Mouse (Mus musculus) MEL (cell line): ENCODE results near the gene Cbln3. TPM values are rescaled to one million over a fixed set of nuclear protein-coding genes. Genes with fewer than 3 reads are reported as not detected.

Source experiments
- DNase-seq: peaks from one replicate; pipeline ENCODE4 v3.0.0; 2011; ENCODE audit warnings: low read depth, low spot score
- H3K27ac ChIP-seq: 2 replicates; pipeline ENCODE4 v1.5.1; 2012; ENCODE audit warnings: low read depth, mild to moderate bottlenecking, control low read depth, low read length, moderate library complexity; ENCODE audit not compliant: control insufficient read depth
- H3K27me3 ChIP-seq, 2 experiments: fragments of 150-350 bp in 1 of 2; sonication (generic) in 1 of 2; 2 replicates each; pipeline ENCODE4 v1.6.1; 2012; ENCODE audit warnings: low read length in 2 of 2, mild to moderate bottlenecking in 2 of 2, improper control_type of control experiment in 1 of 2, moderate library complexity in 1 of 2; ENCODE audit not compliant: insufficient read depth in 2 of 2, control insufficient read depth in 1 of 2
- H3K36me3 ChIP-seq, 2 experiments: 2 replicates each; pipeline ENCODE4 v1.6.1; 2012 to 2014; ENCODE audit warnings: low read length in 2 of 2, improper control_type of control experiment in 1 of 2, inconsistent platforms in 1 of 2, mild to moderate bottlenecking in 1 of 2; ENCODE audit not compliant: insufficient read depth in 2 of 2, control insufficient read depth in 1 of 2
- H3K4me1 ChIP-seq, 2 experiments: fragments of 150-350 bp in 1 of 2; sonication (generic) in 1 of 2; 2 replicates each; pipeline ENCODE4 v1.6.1; 2012; ENCODE audit warnings: low read length in 2 of 2, improper control_type of control experiment in 1 of 2, mild to moderate bottlenecking in 1 of 2; ENCODE audit not compliant: insufficient read depth in 2 of 2, control insufficient read depth in 1 of 2
- H3K4me3 ChIP-seq, 2 experiments: fragments of 150-350 bp in 1 of 2; sonication (generic) in 1 of 2; 2 replicates each; pipeline ENCODE4 v1.5.1; 2012; ENCODE audit warnings: low read depth in 2 of 2, low read length in 2 of 2, mild to moderate bottlenecking in 2 of 2, moderate library complexity in 2 of 2, control low read depth in 1 of 2, improper control_type of control experiment in 1 of 2; ENCODE audit not compliant: control insufficient read depth in 1 of 2, insufficient read depth in 1 of 2
- H3K79me2 ChIP-seq: 2 replicates; pipeline ENCODE4 v1.6.1; 2012; ENCODE audit warnings: mild to moderate bottlenecking, low read length, moderate library complexity; ENCODE audit not compliant: control insufficient read depth, poor library complexity, insufficient read depth
- H3K9ac ChIP-seq: 2 replicates; pipeline ENCODE4 v1.6.1; 2012; ENCODE audit warnings: low read depth, mild to moderate bottlenecking, control low read depth, low read length, moderate library complexity; ENCODE audit not compliant: control insufficient read depth, poor library complexity, severe bottlenecking
- H3K9me3 ChIP-seq: fragments of 150-350 bp; sonication (generic); replicated peaks from 2 replicates; pipeline ENCODE4 v1.6.1; 2012; ENCODE audit warnings: mild to moderate bottlenecking, low read length, improper control_type of control experiment, moderate library complexity; ENCODE audit not compliant: insufficient read depth
- BHLHE40 ChIP-seq: IDR thresholded peaks from 2 replicates; pipeline ENCODE4 v1.6.1; 2012; ENCODE audit warnings: low read depth, mild to moderate bottlenecking, inconsistent platforms, low read length, improper control_type of control experiment, borderline replicate concordance
- CHD1 ChIP-seq: IDR thresholded peaks from 2 replicates; pipeline ENCODE4 v1.6.1; 2012; ENCODE audit warnings: low read depth, mild to moderate bottlenecking, inconsistent platforms, low read length, improper control_type of control experiment
- CHD2 ChIP-seq: IDR thresholded peaks from 2 replicates; pipeline ENCODE4 v1.6.1; 2011; ENCODE audit warnings: low read length, improper control_type of control experiment
- E2F4 ChIP-seq: IDR thresholded peaks from 2 replicates; pipeline ENCODE4 v1.6.1; 2011; ENCODE audit warnings: low read depth, low read length, improper control_type of control experiment, borderline replicate concordance
- ELF1 ChIP-seq: IDR thresholded peaks from 2 replicates; pipeline ENCODE4 v1.6.1; 2014; ENCODE audit warnings: low read depth, mild to moderate bottlenecking, inconsistent platforms, low read length, improper control_type of control experiment, moderate library complexity
- EP300 ChIP-seq, 2 experiments: IDR thresholded peaks; 2 replicates each; pipeline ENCODE4 v1.6.1; 2011; ENCODE audit warnings: improper control_type of control experiment in 2 of 2, low read length in 2 of 2, low read depth in 1 of 2, mild to moderate bottlenecking in 1 of 2
- ETS1 ChIP-seq: IDR thresholded peaks from 2 replicates; pipeline ENCODE4 v1.6.1; 2012; ENCODE audit warnings: low read depth, mild to moderate bottlenecking, inconsistent platforms, low read length, improper control_type of control experiment, moderate library complexity
- GABPA ChIP-seq: IDR thresholded peaks from 2 replicates; pipeline ENCODE4 v1.6.1; 2012; ENCODE audit warnings: low read depth, mild to moderate bottlenecking, inconsistent platforms, low read length, improper control_type of control experiment, moderate library complexity
- GATA1 ChIP-seq: IDR thresholded peaks from 2 replicates; pipeline ENCODE4 v1.6.1; 2011; ENCODE audit warnings: low read depth, low read length, improper control_type of control experiment
- HCFC1 ChIP-seq: IDR thresholded peaks from 2 replicates; pipeline ENCODE4 v1.6.1; 2012; ENCODE audit warnings: low read depth, mild to moderate bottlenecking, inconsistent platforms, low read length, improper control_type of control experiment, moderate library complexity
- JUND ChIP-seq: IDR thresholded peaks from 2 replicates; pipeline ENCODE4 v1.6.1; 2011; ENCODE audit warnings: low read depth, mild to moderate bottlenecking, improper control_type of control experiment, low read length
- MAFK ChIP-seq: IDR thresholded peaks from 2 replicates; pipeline ENCODE4 v1.6.1; 2011; ENCODE audit warnings: low read depth, mild to moderate bottlenecking, low read length, improper control_type of control experiment, borderline replicate concordance
- MAZ ChIP-seq: IDR thresholded peaks from 2 replicates; pipeline ENCODE4 v1.6.1; 2012; ENCODE audit warnings: low read depth, mild to moderate bottlenecking, inconsistent platforms, low read length, improper control_type of control experiment
- MEF2A ChIP-seq: IDR thresholded peaks from 2 replicates; pipeline ENCODE4 v1.6.1; 2014; ENCODE audit warnings: low read depth, mild to moderate bottlenecking, inconsistent platforms, low read length, improper control_type of control experiment; ENCODE audit not compliant: poor library complexity, insufficient replicate concordance, severe bottlenecking; ENCODE audit errors: extremely low read depth
- MYC ChIP-seq: IDR thresholded peaks from 2 replicates; pipeline ENCODE4 v1.6.1; 2011; ENCODE audit warnings: low read depth, mild to moderate bottlenecking, low read length, improper control_type of control experiment, moderate library complexity
- NRF1 ChIP-seq: IDR thresholded peaks from 2 replicates; pipeline ENCODE4 v1.6.1; 2014; ENCODE audit warnings: low read depth, mild to moderate bottlenecking, inconsistent platforms, low read length, improper control_type of control experiment, moderate library complexity; ENCODE audit not compliant: poor library complexity, insufficient read depth, severe bottlenecking
- POLR2AphosphoS2 ChIP-seq: IDR thresholded peaks from 2 replicates; pipeline ENCODE4 v1.6.1; 2011; ENCODE audit warnings: low read length, improper control_type of control experiment
- SIN3A ChIP-seq: IDR thresholded peaks from 2 replicates; pipeline ENCODE4 v1.6.1; 2012; ENCODE audit warnings: low read length, improper control_type of control experiment, inconsistent platforms
- TAL1 ChIP-seq: IDR thresholded peaks from 2 replicates; pipeline ENCODE4 v1.6.1; 2012; ENCODE audit warnings: mild to moderate bottlenecking, inconsistent platforms, low read length, moderate library complexity, mixed read lengths
- TCF12 ChIP-seq: IDR thresholded peaks from 2 replicates; pipeline ENCODE4 v1.6.1; 2014; ENCODE audit warnings: low read depth, mild to moderate bottlenecking, inconsistent platforms, low read length, improper control_type of control experiment, moderate library complexity
- USF1 ChIP-seq: IDR thresholded peaks from 2 replicates; pipeline ENCODE4 v1.6.1; 2014; ENCODE audit warnings: low read depth, mild to moderate bottlenecking, inconsistent platforms, low read length, improper control_type of control experiment, moderate library complexity
- ZKSCAN1 ChIP-seq: IDR thresholded peaks from 2 replicates; pipeline ENCODE4 v1.6.1; 2012; ENCODE audit warnings: low read depth, mild to moderate bottlenecking, inconsistent platforms, low read length, improper control_type of control experiment, moderate library complexity
- ZNF384 ChIP-seq: IDR thresholded peaks from 2 replicates; pipeline ENCODE4 v1.6.1; 2012; ENCODE audit warnings: low read depth, mild to moderate bottlenecking, inconsistent platforms, low read length, improper control_type of control experiment
- polyA plus RNA-seq, 2 experiments: library from polyadenylated mRNA; stranded (reverse) in 1 of 2; unstranded in 1 of 2; fragments of >175 nt in 1 of 2; fragments of >200 nt in 1 of 2; gene quantifications; 2 replicates each; pipeline versions ENCODE4 v1.2.1 to v1.2.4; 2012; ENCODE audit warnings: low replicate concordance in 2 of 2, low read depth in 1 of 2; ENCODE audit not compliant: insufficient read length in 2 of 2, insufficient read depth in 1 of 2, missing spikeins in 1 of 2
- total RNA-seq: library from RNA; depleted of rRNA; stranded (reverse); fragments of 300-350 nt; gene quantifications from 2 replicates; pipeline ENCODE4 v1.2.3, GENCODE M21; 2012

Cbln3 gene
- total and polyA plus RNA-seq, 3 experiments, result 0.19 TPM; not detected in 2

DNA sequence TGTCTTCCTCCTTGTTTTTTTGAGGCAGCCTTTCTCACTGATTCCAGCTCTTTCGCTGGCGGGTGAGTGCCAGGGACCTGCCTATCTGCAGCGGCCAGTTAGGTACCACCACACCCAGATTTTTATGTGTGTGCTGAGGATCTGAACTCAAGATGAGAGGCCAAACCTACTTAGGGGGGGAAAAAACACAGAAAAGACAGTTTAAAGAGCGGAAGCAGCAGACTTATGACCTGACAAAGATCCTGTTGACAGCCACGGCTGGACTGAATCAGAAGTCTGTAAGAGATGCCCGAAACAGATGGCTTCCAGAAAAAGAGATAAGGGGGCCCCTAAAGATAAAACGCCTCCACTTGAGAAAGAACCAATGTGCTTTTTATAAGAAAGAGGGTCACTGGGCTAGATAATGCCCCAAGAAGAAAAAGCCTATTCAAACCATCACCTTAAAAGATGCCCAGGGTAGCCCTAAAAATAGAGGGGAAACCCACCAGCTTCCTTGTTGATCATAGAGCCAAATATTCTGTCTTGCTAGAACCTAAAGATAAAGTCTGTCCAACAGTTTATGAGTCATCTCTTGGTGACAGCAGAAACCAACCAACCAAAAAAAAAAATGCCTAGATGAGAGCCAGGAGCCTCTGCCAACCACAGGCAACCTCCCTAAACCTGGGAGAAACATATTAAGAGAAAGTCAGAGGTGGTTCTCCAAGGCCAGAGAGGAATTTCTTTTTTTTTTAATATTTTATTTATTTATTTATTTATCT is 38.5 kb upstream of the Cbln3 start:
- TF ChIP-seq USF1 (0 out of 2 replicates have a peak, but pooled peaks have one; percentile 22), HCFC1 (peak; percentile 66), E2F4 (no peak), JUND (peak; percentile 92; the same call in 1 of the 2 replicates), BHLHE40 (peak; percentile 42; the same call in 1 of the 2 replicates), ZNF384 (peak; percentile 95), CHD1 (no peak), POLR2AphosphoS2 (no peak), ETS1 (peak; percentile 91), GATA1 (peak; percentile 94), MYC (0 out of 2 replicates have a peak, but pooled peaks have one; percentile 9), TCF12 (peak; percentile 90), ELF1 (peak; percentile 35; the same call in 1 of the 2 replicates), MAZ (peak; percentile 69; the same call in 1 of the 2 replicates), CHD2 (no peak), NRF1 (no peak), SIN3A (peak; percentile 59), MAFK (peak; percentile 7; the same call in 1 of the 2 replicates), TAL1 (peak; percentile 68), EP300 (IDR thresholded peaks at IDR 0.05; ENCODE audit: low read depth in 1 of 2, low read length in 2 of 2) (peak; percentile 86 to 88), GABPA (no peak), ZKSCAN1 (no peak), MEF2A (0 out of 2 replicates have a peak, but pooled peaks have one; percentile 54)
- H3K9me3 ChIP-seq, result no peaks in the 10 kb centered on the region
- peak overlapping the region; percentile 3 for H3K9ac ChIP-seq
- H3K27ac ChIP-seq, result peak overlapping the region; percentile 83
- H3K4me1 ChIP-seq, result peaks cover 9 to 26% of the 10 kb centered on the region in 2 experiments
- no peaks in the 10 kb centered on the region for H3K79me2 ChIP-seq
- peak; percentile 91 for DNase-seq
- no peaks in the 10 kb centered on the region for H3K27me3 ChIP-seq
- H3K4me3 ChIP-seq, result peak overlapping the region; percentile 5 to 18
- peaks cover 0 to 11% of the 10 kb centered on the region in 2 experiments; a peak in 2 of 4 replicates for H3K36me3 ChIP-seq
